Mouse (Mus musculus): ENCODE data around the gene St8sia2. TPM values are rescaled to one million over a fixed set of nuclear protein-coding genes. Genes with fewer than 3 reads are reported as not detected.

Gene St8sia2
- polyA plus RNA-seq, 1 experiment from 2014 or later = 22.6 TPM

- no peaks in the 10 kb centered on the region for H3K4me1 ChIP-seq (ENCODE audit: control insufficient read depth, insufficient read depth, low read length)
- no peak overlapping the region for H3K4me3 ChIP-seq (ENCODE audit: low read depth, low read length)
- WGBS = 80% methylated on average over 9 of the region's 9 CpGs
- DNase-seq (ENCODE audit: low spot score) (no peak), ATAC-seq (ENCODE audit: insufficient number of reproducible peaks, low FRiP score, low TSS enrichment, low read depth) (no peak)
- H3K36me3 ChIP-seq (ENCODE audit: control insufficient read depth, insufficient read depth, low read length) = no peaks in the 10 kb centered on the region
- H3K9me3 ChIP-seq (ENCODE audit: control insufficient read depth, low read length) = no peaks in the 10 kb centered on the region
- no peak overlapping the region for H3K4me2 ChIP-seq (ENCODE audit: low read depth, severe bottlenecking)
- no peaks in the 10 kb centered on the region for H3K27me3 ChIP-seq (ENCODE audit: control insufficient read depth, insufficient read depth, low read length)
- H3K27ac ChIP-seq (replicated peaks; ENCODE audit: low read depth, low read length) = no peak overlapping the region
- no peak overlapping the region for H3K9ac ChIP-seq (ENCODE audit: low read length)
These were observed 95.7 kb downstream of the St8sia2 start for GRCm38 (mm10) chr7:73917633-73918311.

- H3K27ac ChIP-seq (replicated peaks; ENCODE audit: low read depth, low read length) = no peak overlapping the region
- H3K4me2 ChIP-seq (ENCODE audit: low read depth, severe bottlenecking) = no peak overlapping the region
- DNase-seq (ENCODE audit: low spot score) (no peak), ATAC-seq (ENCODE audit: insufficient number of reproducible peaks, low FRiP score, low TSS enrichment, low read depth) (no peak)
- H3K36me3 ChIP-seq (ENCODE audit: control insufficient read depth, insufficient read depth, low read length) = no peaks in the 10 kb centered on the region
- no peak overlapping the region for H3K4me3 ChIP-seq (ENCODE audit: low read depth, low read length)
- H3K9me3 ChIP-seq (ENCODE audit: control insufficient read depth, low read length) = no peaks in the 10 kb centered on the region
- 33% methylated on average over 4 of the region's 4 CpGs for WGBS
- H3K9ac ChIP-seq (ENCODE audit: low read length) = no peak overlapping the region
- H3K4me1 ChIP-seq (ENCODE audit: control insufficient read depth, insufficient read depth, low read length) = no peaks in the 10 kb centered on the region
- H3K27me3 ChIP-seq (ENCODE audit: control insufficient read depth, insufficient read depth, low read length) = no peaks in the 10 kb centered on the region
These were observed 101.6 kb downstream of the St8sia2 start for GRCm38 (mm10) chr7:73911899-73912298.

GRCm38 (mm10) chr7:73910843-73911242, 102.6 kb downstream of the St8sia2 start:
- H3K4me3 ChIP-seq (ENCODE audit: low read depth, low read length) = no peak overlapping the region
- no peaks in the 10 kb centered on the region for H3K27me3 ChIP-seq (ENCODE audit: control insufficient read depth, insufficient read depth, low read length)
- ATAC-seq (ENCODE audit: insufficient number of reproducible peaks, low FRiP score, low TSS enrichment, low read depth) (no peak), DNase-seq (ENCODE audit: low spot score) (no peak)
- H3K4me1 ChIP-seq (ENCODE audit: control insufficient read depth, insufficient read depth, low read length) = no peaks in the 10 kb centered on the region
- no peak overlapping the region for H3K9ac ChIP-seq (ENCODE audit: low read length)
- no peak overlapping the region for H3K27ac ChIP-seq (replicated peaks; ENCODE audit: low read depth, low read length)
- no peak overlapping the region for H3K4me2 ChIP-seq (ENCODE audit: low read depth, severe bottlenecking)
- H3K9me3 ChIP-seq (ENCODE audit: control insufficient read depth, low read length) = no peaks in the 10 kb centered on the region
- no peaks in the 10 kb centered on the region for H3K36me3 ChIP-seq (ENCODE audit: control insufficient read depth, insufficient read depth, low read length)
- 92% methylated on average over 4 of the region's 4 CpGs for WGBS

- Histone ChIP-seq H3K4me1 (ENCODE audit: control insufficient read depth, insufficient read depth, low read length) (no peaks in the 10 kb centered on the region), H3K27me3 (ENCODE audit: control insufficient read depth, insufficient read depth, low read length) (no peaks in the 10 kb centered on the region), H3K9ac (ENCODE audit: low read length) (no peak overlapping the region), H3K9me3 (ENCODE audit: control insufficient read depth, low read length) (no peaks in the 10 kb centered on the region), H3K4me3 (ENCODE audit: low read depth, low read length) (no peak overlapping the region), H3K27ac (replicated peaks; ENCODE audit: low read depth, low read length) (no peak overlapping the region), H3K4me2 (ENCODE audit: low read depth, severe bottlenecking) (no peak overlapping the region), H3K36me3 (ENCODE audit: control insufficient read depth, insufficient read depth, low read length) (no peaks in the 10 kb centered on the region)
- no peak for ATAC-seq (ENCODE audit: insufficient number of reproducible peaks, low FRiP score, low TSS enrichment, low read depth)
- DNase-seq (ENCODE audit: low spot score) = no peak
- 74% methylated on average over 5 of the region's 5 CpGs for WGBS
These were observed 103.9 kb downstream of the St8sia2 start for GRCm38 (mm10) chr7:73909432-73910205.

GRCm38 (mm10) chr7:73894506-73894905, 119.0 kb downstream of the St8sia2 start:
- H3K9ac ChIP-seq (ENCODE audit: low read length) = no peak overlapping the region
- H3K4me3 ChIP-seq (ENCODE audit: low read depth, low read length) = no peak overlapping the region
- no peaks in the 10 kb centered on the region for H3K27me3 ChIP-seq (ENCODE audit: control insufficient read depth, insufficient read depth, low read length)
- WGBS = 80% methylated on average over 6 of the region's 6 CpGs
- H3K36me3 ChIP-seq (ENCODE audit: control insufficient read depth, insufficient read depth, low read length) = no peaks in the 10 kb centered on the region
- H3K4me1 ChIP-seq (ENCODE audit: control insufficient read depth, insufficient read depth, low read length) = no peaks in the 10 kb centered on the region
- H3K9me3 ChIP-seq (ENCODE audit: control insufficient read depth, low read length) = no peaks in the 10 kb centered on the region
- DNase-seq (ENCODE audit: low spot score) (no peak), ATAC-seq (ENCODE audit: insufficient number of reproducible peaks, low FRiP score, low TSS enrichment, low read depth) (no peak)
- H3K27ac ChIP-seq (replicated peaks; ENCODE audit: low read depth, low read length) = no peak overlapping the region
- H3K4me2 ChIP-seq (ENCODE audit: low read depth, severe bottlenecking) = no peak overlapping the region

- Histone ChIP-seq H3K4me2 (ENCODE audit: low read depth, severe bottlenecking) (no peak overlapping the region), H3K27ac (replicated peaks; ENCODE audit: low read depth, low read length) (no peak overlapping the region), H3K4me1 (ENCODE audit: control insufficient read depth, insufficient read depth, low read length) (no peaks in the 10 kb centered on the region), H3K4me3 (ENCODE audit: low read depth, low read length) (no peak overlapping the region), H3K36me3 (ENCODE audit: control insufficient read depth, insufficient read depth, low read length) (no peaks in the 10 kb centered on the region), H3K9ac (ENCODE audit: low read length) (no peak overlapping the region), H3K9me3 (ENCODE audit: control insufficient read depth, low read length) (no peaks in the 10 kb centered on the region), H3K27me3 (ENCODE audit: control insufficient read depth, insufficient read depth, low read length) (no peaks in the 10 kb centered on the region)
- no peak for ATAC-seq (ENCODE audit: insufficient number of reproducible peaks, low FRiP score, low TSS enrichment, low read depth)
- WGBS = 89% methylated on average over 5 of the region's 5 CpGs
- no peak for DNase-seq (ENCODE audit: low spot score)
These were observed 121.7 kb downstream of the St8sia2 start for GRCm38 (mm10) chr7:73891830-73892229.

GRCm38 (mm10) chr7:73890891-73891610, 122.4 kb downstream of the St8sia2 start:
- Histone ChIP-seq H3K27me3 (ENCODE audit: control insufficient read depth, insufficient read depth, low read length) (no peaks in the 10 kb centered on the region), H3K9ac (ENCODE audit: low read length) (no peak overlapping the region), H3K27ac (replicated peaks; ENCODE audit: low read depth, low read length) (no peak overlapping the region), H3K36me3 (ENCODE audit: control insufficient read depth, insufficient read depth, low read length) (no peaks in the 10 kb centered on the region), H3K4me1 (ENCODE audit: control insufficient read depth, insufficient read depth, low read length) (no peaks in the 10 kb centered on the region), H3K9me3 (ENCODE audit: control insufficient read depth, low read length) (no peaks in the 10 kb centered on the region), H3K4me3 (ENCODE audit: low read depth, low read length) (no peak overlapping the region), H3K4me2 (ENCODE audit: low read depth, severe bottlenecking) (no peak overlapping the region)
- DNase-seq (ENCODE audit: low spot score) (no peak), ATAC-seq (ENCODE audit: insufficient number of reproducible peaks, low FRiP score, low TSS enrichment, low read depth) (no peak)
- 83% methylated on average over 9 of the region's 9 CpGs for WGBS

GRCm38 (mm10) chr7:73890466-73890865, 123.0 kb downstream of the St8sia2 start:
- DNase-seq (ENCODE audit: low spot score) = no peak
- no peak for ATAC-seq (ENCODE audit: insufficient number of reproducible peaks, low FRiP score, low TSS enrichment, low read depth)
- H3K9ac ChIP-seq (ENCODE audit: low read length) = no peak overlapping the region
- H3K27ac ChIP-seq (replicated peaks; ENCODE audit: low read depth, low read length) = no peak overlapping the region
- H3K27me3 ChIP-seq (ENCODE audit: control insufficient read depth, insufficient read depth, low read length) = no peaks in the 10 kb centered on the region
- no peaks in the 10 kb centered on the region for H3K4me1 ChIP-seq (ENCODE audit: control insufficient read depth, insufficient read depth, low read length)
- 88% methylated on average over 5 of the region's 5 CpGs for WGBS
- no peaks in the 10 kb centered on the region for H3K36me3 ChIP-seq (ENCODE audit: control insufficient read depth, insufficient read depth, low read length)
- no peak overlapping the region for H3K4me3 ChIP-seq (ENCODE audit: low read depth, low read length)
- H3K4me2 ChIP-seq (ENCODE audit: low read depth, severe bottlenecking) = no peak overlapping the region
- H3K9me3 ChIP-seq (ENCODE audit: control insufficient read depth, low read length) = no peaks in the 10 kb centered on the region

All from limb, embryonic 11.5 days (tissue).